Mouse (Mus musculus): ENCODE measurements around the gene Kdm1b.

- TF ChIP-seq CTCF (IDR thresholded peaks at IDR 0.05; ENCODE audit: borderline replicate concordance, extremely low read depth, insufficient read depth, insufficient read length) (no peak), POLR2A (IDR thresholded peaks at IDR 0.05; ENCODE audit: borderline replicate concordance, extremely low read depth, insufficient read depth, insufficient read length, poor library complexity, severe bottlenecking) (no peak)
Measured at GRCm38 (mm10) chr13:47070329-47071080, 27.2 kb downstream of the Kdm1b start.
